Mouse (Mus musculus): ENCODE results near the gene Gins2.

The Gins2 gene

GRCm38 (mm10) chr8:120549321-120549921 lies 39.7 kb downstream of the Gins2 start:
- in situ Hi-C loops (cut with MboI, MseI): no loop called here

DNA sequence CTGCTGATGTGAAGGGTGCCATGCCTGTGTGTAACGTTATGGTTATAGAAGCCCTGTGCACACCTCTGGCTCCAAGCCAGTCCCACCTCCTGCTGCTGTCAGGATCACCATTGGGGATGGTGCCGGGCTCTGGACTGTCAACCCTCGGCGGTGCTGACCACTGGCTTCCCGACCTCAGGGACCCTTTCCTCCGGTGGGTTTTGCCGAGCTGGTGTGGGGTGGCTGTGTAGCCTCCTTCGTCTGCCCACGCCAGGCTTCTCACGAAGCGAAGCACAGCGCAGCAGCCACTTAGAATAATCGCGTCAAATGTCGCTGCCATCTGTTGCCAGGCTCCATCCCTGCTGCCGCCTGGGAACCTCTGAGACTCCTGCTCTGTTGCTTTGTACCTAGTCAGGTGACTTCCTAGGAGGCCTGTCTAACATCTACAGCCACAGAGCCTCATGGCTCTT lies 40.8 kb downstream of the Gins2 start:
- in situ Hi-C loops (cut with MboI, MseI): no loop called here

- in situ Hi-C loops (cut with MboI, MseI): no loop called here
Measured at GRCm38 (mm10) chr8:120547562-120547961, 41.5 kb downstream of the Gins2 start.

GRCm38 (mm10) chr8:120544155-120544554 lies 44.9 kb downstream of the Gins2 start:
- in situ Hi-C loops (cut with MboI, MseI): loop anchor here (5.0 kb wide), 1 partner anchor 57 kb away; no protein-coding TSS in a partner anchor

DNA sequence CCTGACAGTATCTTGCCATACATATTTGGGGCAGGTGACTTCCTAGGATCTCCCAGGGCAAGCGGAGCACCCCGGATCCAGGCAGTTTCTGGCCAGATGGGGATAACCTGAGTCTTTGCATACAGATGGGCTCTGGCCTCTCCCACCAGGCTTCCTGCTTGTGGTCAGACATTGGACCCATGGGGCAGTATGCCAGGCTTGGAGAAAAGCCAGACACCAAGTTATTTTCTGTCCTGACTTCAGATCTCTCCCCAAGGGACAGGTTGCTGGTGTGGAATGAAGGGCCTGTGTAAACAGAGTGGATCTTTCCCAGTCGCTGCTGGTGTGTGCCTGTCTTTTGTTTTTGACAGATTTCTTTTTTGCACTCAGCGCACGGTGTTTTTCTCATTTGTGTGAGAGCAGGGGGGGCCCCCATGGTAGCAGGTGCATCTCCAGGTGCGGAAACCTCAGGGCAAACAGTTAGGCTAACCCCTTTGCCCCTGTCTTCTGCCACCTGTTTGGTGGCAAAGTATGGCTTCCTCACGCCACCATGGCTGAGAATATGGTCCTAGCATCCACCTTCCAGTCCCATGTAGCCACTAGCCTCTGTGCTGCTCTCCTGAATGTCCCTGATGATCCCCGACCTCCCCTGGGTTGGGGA lies 45.6 kb downstream of the Gins2 start:
- in situ Hi-C loops (cut with MboI, MseI): loop anchor here (5.0 kb wide), 1 partner anchor 56 kb away; no protein-coding TSS in a partner anchor

- in situ Hi-C loops (cut with MboI, MseI): loop anchor here (5.0 kb wide), 1 partner anchor 56 kb away; no protein-coding TSS in a partner anchor
Measured at GRCm38 (mm10) chr8:120542995-120543394, 46.1 kb downstream of the Gins2 start.

DNA sequence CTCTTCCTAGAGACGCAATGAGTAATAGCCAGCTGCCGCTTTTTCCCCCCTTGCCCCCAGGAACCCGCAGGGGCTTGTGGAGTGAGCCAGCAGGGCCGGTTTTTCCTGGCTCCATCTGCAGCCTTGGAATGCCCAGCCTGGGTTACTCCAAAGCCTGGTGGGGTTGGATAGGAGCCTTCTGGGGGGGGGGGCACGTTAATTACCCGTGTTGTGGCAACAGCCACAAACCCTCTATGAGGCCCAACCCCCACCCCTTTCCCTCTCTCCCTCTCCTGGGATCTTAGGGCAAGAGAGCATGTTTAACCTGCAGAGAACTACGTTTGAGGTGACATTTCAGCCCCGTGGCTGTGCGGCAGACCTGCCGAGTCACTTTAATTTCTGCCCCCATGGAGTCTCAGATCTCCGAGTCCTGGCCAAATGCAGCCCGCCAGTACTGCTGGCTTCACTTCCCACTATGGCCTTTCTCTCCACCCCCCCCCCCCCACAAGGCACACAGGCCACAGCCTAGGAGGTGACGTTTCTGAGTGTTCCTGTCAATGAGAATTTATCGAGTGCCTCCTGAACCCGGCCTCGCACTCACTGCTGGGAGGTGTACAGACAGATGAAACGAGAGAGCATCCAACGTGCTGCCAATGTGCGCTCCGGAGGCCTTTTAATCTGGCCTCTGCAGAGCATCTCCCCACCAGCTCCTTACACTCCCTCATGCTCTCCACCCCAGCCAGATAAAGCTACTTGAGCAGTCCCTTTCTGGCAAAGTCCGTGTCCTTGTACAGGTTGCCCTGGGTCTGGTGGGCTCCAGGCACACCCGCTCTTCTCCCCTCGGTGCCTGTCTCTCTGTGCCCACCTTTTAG lies 49.1 kb downstream of the Gins2 start:
- in situ Hi-C loops (cut with MboI, MseI): loop anchor here (5.0 kb wide), 1 partner anchor 53 kb away; no protein-coding TSS in a partner anchor

DNA sequence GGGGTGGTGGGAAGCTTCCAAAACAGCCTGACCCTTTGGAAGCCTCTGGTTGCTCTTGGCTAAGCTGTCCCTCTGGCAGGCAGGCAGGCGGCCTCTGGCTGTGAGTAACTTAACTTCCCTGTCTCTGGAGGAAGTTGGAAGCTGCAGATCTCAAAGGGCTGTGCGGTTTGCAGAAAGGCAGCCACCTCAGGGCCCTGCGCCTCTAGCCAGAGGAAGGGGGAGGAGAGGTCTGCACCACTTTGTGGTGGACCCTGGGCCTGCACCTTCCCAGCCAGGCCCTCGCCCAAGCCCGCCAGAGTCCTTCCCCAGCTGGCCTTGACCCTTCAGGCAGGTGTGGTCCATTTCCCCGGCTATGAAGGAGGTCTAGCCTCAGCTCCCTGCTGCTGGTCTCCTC lies 49.7 kb downstream of the Gins2 start:
- in situ Hi-C loops (cut with MboI, MseI): no loop called here

GRCm38 (mm10) chr8:120538397-120539240 lies 50.5 kb downstream of the Gins2 start:
- in situ Hi-C loops (cut with MboI, MseI): no loop called here

GRCm38 (mm10) chr8:120537818-120538396 lies 51.2 kb downstream of the Gins2 start:
- in situ Hi-C loops (cut with MboI, MseI): no loop called here

DNA sequence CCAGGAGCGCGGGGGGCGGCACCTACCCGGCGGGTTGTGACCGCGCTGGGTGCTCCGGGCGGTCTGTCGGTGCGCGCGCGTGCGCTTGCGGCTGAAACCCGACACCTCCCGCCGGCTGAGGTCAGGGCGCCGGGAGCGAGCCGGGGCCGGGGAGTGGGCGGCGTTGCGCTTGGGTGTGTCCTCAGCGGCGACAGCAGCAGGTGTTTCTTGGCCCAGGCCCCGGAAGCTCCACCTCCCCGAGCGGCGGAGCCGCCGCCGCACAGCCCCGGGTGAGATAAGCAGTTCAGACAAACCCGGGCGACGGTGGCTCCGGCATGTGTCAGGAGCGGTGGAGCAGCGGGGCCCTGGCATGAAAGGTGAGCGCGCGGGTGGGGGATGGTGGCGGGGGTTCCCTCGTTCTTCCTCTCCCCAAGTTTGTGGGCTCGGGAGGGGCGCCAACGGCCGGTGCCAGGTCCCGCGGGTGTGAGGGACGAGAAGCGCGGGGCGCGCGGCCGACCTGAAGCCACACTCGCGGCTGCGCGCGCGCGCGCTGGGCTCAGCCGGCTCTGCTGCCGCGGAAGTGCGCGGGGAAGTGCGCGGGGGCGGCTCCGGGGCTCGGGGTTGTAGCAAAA lies 51.8 kb downstream of the Gins2 start:
- in situ Hi-C loops (cut with MboI, MseI): no loop called here

- in situ Hi-C loops (cut with MboI, MseI): no loop called here
Measured at GRCm38 (mm10) chr8:120536306-120537206, 52.5 kb downstream of the Gins2 start.

DNA sequence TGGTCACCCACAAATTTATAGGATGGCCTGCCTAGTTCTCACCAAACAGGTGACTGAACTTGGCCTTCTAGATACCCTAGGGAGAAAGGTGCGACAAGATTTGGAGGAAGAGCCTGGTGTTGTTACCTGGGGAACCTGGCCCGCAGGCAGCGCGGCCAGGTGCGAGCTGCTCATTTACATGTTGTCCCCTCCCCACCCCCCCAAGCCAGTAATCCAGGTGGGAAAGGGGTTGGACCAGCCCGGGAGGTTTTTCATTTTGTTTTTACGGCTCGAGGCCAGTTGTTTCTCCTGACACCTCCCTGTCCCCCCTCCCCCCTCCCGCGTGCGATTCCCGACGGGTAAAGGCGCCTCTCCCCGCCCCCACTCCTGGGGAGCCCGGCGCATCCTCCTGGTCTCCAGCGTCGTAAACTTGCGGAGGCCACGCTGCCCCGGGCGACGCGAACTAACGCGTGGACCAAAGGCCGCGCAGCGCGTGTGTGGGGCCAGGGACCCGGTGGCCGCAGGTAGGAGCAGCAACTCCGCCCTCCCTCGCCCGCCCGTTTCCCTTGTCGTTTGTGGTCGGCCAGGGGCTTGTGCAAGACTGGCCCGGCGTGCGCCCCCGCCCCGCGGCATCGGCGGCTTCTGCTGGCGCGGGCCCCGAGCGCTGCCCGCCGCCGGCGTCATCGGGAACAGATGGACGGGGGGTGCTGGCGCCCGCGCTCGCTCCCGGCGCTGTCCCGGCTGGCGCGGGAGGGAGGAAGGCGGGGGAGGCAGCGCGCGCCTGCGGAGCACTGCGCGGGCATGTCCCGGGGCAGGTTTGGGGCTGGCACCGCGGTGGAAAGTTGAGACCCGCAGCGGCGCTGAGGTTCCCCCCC lies 53.4 kb downstream of the Gins2 start:
- in situ Hi-C loops (cut with MboI, MseI): no loop called here

DNA sequence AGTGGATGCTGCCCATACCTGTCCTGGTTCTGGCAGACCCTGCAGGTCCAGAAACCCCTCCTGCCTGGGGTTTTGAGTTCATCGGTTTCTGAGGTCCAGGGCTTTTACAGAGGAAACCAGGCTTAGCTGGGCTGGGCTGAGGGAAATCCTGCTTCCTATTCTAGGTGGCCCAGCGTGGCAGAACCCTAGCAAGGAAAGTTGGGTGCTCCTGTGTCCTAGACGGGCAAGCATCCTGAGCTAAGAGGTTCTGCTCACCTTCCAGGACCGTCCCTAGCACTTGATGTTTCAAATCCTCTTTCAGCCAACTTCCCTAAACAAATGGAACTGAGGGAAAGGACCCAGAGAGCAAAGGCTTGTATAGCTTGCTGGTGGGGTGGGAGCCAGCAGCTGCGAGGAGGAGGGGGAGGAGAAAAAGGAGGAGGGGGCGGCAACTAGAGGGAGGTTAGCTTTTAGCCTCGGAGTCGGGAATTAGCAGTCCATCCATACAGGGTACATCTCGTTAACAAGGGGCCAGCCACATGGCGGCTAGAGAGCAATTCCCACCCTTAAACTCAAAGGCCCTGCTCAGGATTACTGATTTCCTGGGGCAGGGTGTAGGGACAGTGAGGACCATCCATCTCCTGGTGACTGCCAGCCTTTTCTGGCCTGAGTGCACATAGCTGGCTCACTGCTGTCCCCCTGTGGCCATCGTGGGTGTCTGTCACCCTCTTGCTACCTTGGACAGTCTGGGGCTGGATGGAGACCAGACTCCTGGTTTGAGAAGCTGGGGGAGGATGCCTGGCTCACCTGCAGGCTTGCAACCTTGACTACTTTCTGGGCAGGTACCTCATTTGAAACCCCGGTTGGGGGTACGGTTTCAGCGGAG lies 54.4 kb downstream of the Gins2 start:
- in situ Hi-C loops (cut with MboI, MseI): no loop called here

GRCm38 (mm10) chr8:120534080-120534479 lies 55.0 kb downstream of the Gins2 start:
- in situ Hi-C loops (cut with MboI, MseI): no loop called here

- in situ Hi-C loops (cut with MboI, MseI): no loop called here
Measured at GRCm38 (mm10) chr8:120533380-120533779, 55.7 kb downstream of the Gins2 start.

DNA sequence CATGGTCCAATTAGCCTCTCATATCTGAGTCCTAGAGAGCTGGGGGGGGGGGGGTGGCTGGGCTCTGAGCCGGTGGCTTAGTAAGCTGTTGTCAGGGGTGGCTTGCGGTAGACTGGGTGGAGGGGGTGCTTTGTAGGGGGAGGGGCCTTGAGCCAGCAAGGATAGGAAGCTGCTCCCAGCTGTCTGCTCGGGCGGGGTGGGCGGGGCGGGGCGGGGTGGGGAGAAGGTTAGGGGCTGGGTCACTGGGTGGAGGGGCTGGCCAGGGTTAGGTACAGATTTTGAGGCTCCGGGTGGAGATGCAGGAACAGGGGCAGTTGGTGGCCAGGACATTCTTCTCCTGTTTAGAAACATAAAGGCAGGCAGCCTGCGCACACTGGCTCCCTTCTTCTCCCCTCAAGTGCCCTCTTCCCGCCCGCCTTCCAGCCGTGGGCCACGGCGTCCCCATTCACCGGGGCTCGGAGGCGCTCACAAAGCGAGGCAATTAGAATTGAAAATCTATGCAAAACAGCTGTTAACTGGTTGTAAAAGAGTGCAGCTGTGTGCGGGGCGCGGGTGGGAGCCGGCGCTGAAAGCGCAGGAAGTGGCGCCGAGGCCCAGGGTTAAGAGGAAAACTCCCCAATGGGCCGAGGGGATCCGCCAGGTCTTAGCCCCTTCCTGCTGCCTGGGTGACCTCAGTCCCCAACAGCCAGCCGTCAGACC lies 56.4 kb downstream of the Gins2 start:
- in situ Hi-C loops (cut with MboI, MseI): no loop called here
